Mouse (Mus musculus) kidney, adult 2 months (tissue): Measurements from ENCODE around the gene Kif11. TPM values are rescaled to one million over a fixed set of nuclear protein-coding genes. Genes with fewer than 3 reads are reported as not detected.

Experiments used
- DNase-seq: peaks from one replicate; pipeline ENCODE4 v3.0.0; 2021
- H3K27ac ChIP-seq: fragments of 200-500 bp; 2 replicates; pipeline ENCODE4 v1.5.1; 2012; ENCODE audit warnings: low read depth, low read length, control low read depth, inconsistent platforms; ENCODE audit not compliant: insufficient read depth
- H3K27me3 ChIP-seq: fragments of 200-500 bp; replicated peaks from 2 replicates; pipeline ENCODE4 v1.6.1; 2012; ENCODE audit warnings: mild to moderate bottlenecking, moderate library complexity, low read length, inconsistent platforms; ENCODE audit not compliant: control insufficient read depth, insufficient read depth
- H3K36me3 ChIP-seq: fragments of 200-500 bp; 2 replicates; pipeline ENCODE4 v1.6.1; 2012; ENCODE audit warnings: mild to moderate bottlenecking, moderate library complexity, low read length, inconsistent platforms; ENCODE audit not compliant: control insufficient read depth, insufficient read depth
- H3K4me1 ChIP-seq: fragments of 200-500 bp; 2 replicates; pipeline ENCODE4 v1.6.1; 2011; ENCODE audit warnings: low read length; ENCODE audit not compliant: control insufficient read depth, insufficient read depth
- H3K4me3 ChIP-seq: fragments of 200-500 bp; 2 replicates; pipeline ENCODE4 v1.5.1; 2011; ENCODE audit warnings: mild to moderate bottlenecking, low read depth, low read length, control low read depth; ENCODE audit not compliant: insufficient read depth
- CTCF ChIP-seq: fragments of 200-500 bp; conservative IDR thresholded peaks from 2 replicates; pipeline ENCODE4 v1.5.1; 2011; ENCODE audit warnings: low read depth, mild to moderate bottlenecking, control low read depth, low read length, moderate library complexity, mixed read lengths; ENCODE audit not compliant: insufficient read depth, insufficient read length
- POLR2A ChIP-seq: fragments of 200-500 bp; IDR thresholded peaks from one replicate; pipeline ENCODE4 v1.6.1; 2011; ENCODE audit warnings: low read depth, low read length, control low read depth
- WGBS: fragments of 180-500 bp; shearing (Covaris S2); methylation state at CpG from one replicate; pipeline ENCODE4 v1.1.7; 2018; 5-methylcytosine and 5-hydroxymethylcytosine counted together
- polyA plus RNA-seq: library from polyadenylated mRNA; depleted of rRNA; stranded (reverse); fragments of >200 nt; gene quantifications from 2 replicates; pipeline ENCODE4 v1.2.3, GENCODE M21; 2012

The Kif11 gene
- polyA plus RNA-seq, 1 experiment = 0.30 TPM

- no peak overlapping the region for H3K27ac ChIP-seq
- no peaks in the 10 kb centered on the region for H3K27me3 ChIP-seq
- TF ChIP-seq CTCF (no peak), POLR2A (no peak)
- H3K4me1 ChIP-seq = no peaks in the 10 kb centered on the region
- H3K36me3 ChIP-seq = no peaks in the 10 kb centered on the region
- 70% methylated on average over 5 of the region's 5 CpGs for WGBS
- DNase-seq = no peak
- no peak overlapping the region for H3K4me3 ChIP-seq
Measured at GRCm38 (mm10) chr19:37428589-37428988, 52.4 kb downstream of the Kif11 start.

GRCm38 (mm10) chr19:37431139-37431756, 55.0 kb downstream of the Kif11 start:
- DNase-seq = no peak
- Histone ChIP-seq H3K36me3 (no peaks in the 10 kb centered on the region), H3K27me3 (peaks cover 7% of the 10 kb centered on the region), H3K4me3 (no peak overlapping the region), H3K4me1 (no peaks in the 10 kb centered on the region), H3K27ac (no peak overlapping the region)
- WGBS = 88% methylated on average over 11 of the region's 11 CpGs
- TF ChIP-seq POLR2A = no peak
- TF ChIP-seq CTCF = no peak

DNA sequence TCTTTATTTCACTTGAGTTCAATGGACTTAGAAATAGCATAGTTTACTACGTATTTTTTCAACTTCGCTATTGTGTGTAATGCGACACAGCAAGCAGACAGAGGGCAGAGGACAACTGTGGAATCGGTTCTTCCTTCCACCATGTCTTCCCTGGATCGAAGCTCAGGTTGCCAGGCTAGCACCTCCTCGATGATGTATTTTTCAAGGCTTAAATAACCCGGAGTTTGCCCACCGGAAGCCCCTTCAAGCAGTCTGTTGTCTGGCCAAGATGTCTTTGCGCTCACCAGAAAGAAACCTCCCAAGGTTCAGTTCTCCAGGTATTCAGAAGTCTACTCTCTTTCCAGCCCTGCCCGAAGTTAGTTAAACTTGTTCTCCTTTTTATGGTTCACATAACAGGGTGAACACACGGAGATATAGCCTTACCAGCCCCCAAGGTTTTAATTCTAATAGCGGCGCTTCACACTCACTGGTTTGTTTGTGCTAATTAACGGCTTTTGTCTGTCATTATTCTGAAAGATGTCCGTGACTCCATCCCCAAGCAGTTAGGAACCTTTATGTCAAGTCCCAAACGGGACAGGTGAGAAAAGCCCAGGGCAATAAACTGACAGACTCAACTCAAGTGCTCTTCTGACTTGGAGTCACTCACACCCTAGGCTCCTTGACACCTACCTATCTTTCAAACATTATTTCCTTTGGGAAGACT, 56.8 kb downstream of the Kif11 start:
- H3K36me3 ChIP-seq = no peaks in the 10 kb centered on the region
- peaks cover 7% of the 10 kb centered on the region for H3K27me3 ChIP-seq
- no peak for TF ChIP-seq POLR2A
- TF ChIP-seq CTCF = no peak
- no peaks in the 10 kb centered on the region for H3K4me1 ChIP-seq
- no peak overlapping the region for H3K4me3 ChIP-seq
- no peak overlapping the region for H3K27ac ChIP-seq
- WGBS = 28% methylated on average over 16 of the region's 16 CpGs
- peak; percentile 2 for DNase-seq

- Histone ChIP-seq H3K27ac (no peak overlapping the region), H3K4me3 (peak overlapping the region; percentile 71), H3K36me3 (no peaks in the 10 kb centered on the region), H3K27me3 (peaks cover 7% of the 10 kb centered on the region), H3K4me1 (no peaks in the 10 kb centered on the region)
- WGBS = 7% methylated on average over 14 of the region's 14 CpGs
- TF ChIP-seq CTCF (no peak), POLR2A (no peak)
- DNase-seq = peak; percentile 30
Measured at GRCm38 (mm10) chr19:37433895-37434262, 57.7 kb downstream of the Kif11 start.

GRCm38 (mm10) chr19:37434263-37434951, 58.2 kb downstream of the Kif11 start, which contains the start of gene Hhex:
Gene Hhex (plus strand): TSS chr19:37434810.
- H3K27me3 ChIP-seq = peaks cover 7% of the 10 kb centered on the region
- TF ChIP-seq CTCF (no peak), POLR2A (no peak)
- under 1% methylated on average over 67 of the region's 79 CpGs for WGBS

GRCm38 (mm10) chr19:37435041-37435852, 59.0 kb downstream of the Kif11 start:
- peak overlapping the region; percentile 66 for H3K27ac ChIP-seq
- WGBS = under 1% methylated on average over 77 of the region's 77 CpGs
- no peaks in the 10 kb centered on the region for H3K36me3 ChIP-seq
- no peaks in the 10 kb centered on the region for H3K4me1 ChIP-seq
- H3K27me3 ChIP-seq = peaks cover 7% of the 10 kb centered on the region
- peak overlapping the region; percentile 71 for H3K4me3 ChIP-seq
- TF ChIP-seq POLR2A (no peak), CTCF (no peak)
- peak; percentile 81 for DNase-seq

More at GRCm38 (mm10) chr19:37434263-37434951, 58.2 kb downstream of the Kif11 start, which contains the start of gene Hhex:
- Histone ChIP-seq H3K4me1 (no peaks in the 10 kb centered on the region), H3K36me3 (no peaks in the 10 kb centered on the region), H3K4me3 (peak within 1 kb of the TSS; percentile 71), H3K27ac (peak within 1 kb of the TSS; percentile 66)
- DNase-seq = peak; percentile 83

GRCm38 (mm10) chr19:37435853-37436174, 59.6 kb downstream of the Kif11 start:
- Histone ChIP-seq H3K36me3 (no peaks in the 10 kb centered on the region), H3K4me3 (peak overlapping the region; percentile 71), H3K4me1 (no peaks in the 10 kb centered on the region), H3K27me3 (peaks cover 7% of the 10 kb centered on the region), H3K27ac (peak overlapping the region; percentile 73)
- no peak for DNase-seq
- 17% methylated on average over 10 of the region's 10 CpGs for WGBS
- no peak for TF ChIP-seq POLR2A
- TF ChIP-seq CTCF = no peak
